Mouse (Mus musculus) heart, adult 8-10 months (tissue): Measurements from ENCODE around the gene Surf2. TPM values are rescaled to one million over a fixed set of nuclear protein-coding genes. Genes with fewer than 3 reads are reported as not detected.

ENCODE experiments used
- DNase-seq: peaks from one replicate; pipeline ENCODE4 v3.0.0; 2022; ENCODE audit warnings: low spot score
- total RNA-seq, 4 experiments: library from RNA; stranded (reverse); gene quantifications; 2 replicates each; pipeline ENCODE4 v1.2.4; 2022

The Surf2 gene
- total RNA-seq, 4 experiments from 2014 or later, result 15.0 to 21.4 (median 17.0) TPM

- no peak for DNase-seq
Observed at GRCm38 (mm10) chr2:26914148-26914941, 1.8 kb upstream of the Surf2 start.

DNA sequence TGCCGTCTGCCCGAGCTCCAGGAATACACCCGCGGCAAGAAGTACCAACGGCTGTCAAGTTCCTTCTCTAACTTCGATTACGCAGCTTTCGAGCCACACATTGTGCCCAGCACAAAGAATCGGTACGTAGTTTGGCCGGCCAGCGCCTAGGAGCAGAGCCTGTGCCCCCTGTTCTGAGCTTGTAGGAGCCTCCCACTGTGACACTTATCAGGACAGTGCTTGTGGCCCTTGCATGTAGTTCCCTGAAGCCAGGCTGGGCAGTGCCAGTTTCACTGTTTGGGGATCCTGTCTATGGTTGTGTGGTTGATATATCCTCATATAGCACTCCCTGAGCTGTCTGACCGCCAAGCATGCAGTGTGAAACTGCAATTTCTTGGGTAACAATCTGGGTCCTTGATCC is 571 bp downstream of the Surf2 start:
- DNase-seq, result no peak

DNA sequence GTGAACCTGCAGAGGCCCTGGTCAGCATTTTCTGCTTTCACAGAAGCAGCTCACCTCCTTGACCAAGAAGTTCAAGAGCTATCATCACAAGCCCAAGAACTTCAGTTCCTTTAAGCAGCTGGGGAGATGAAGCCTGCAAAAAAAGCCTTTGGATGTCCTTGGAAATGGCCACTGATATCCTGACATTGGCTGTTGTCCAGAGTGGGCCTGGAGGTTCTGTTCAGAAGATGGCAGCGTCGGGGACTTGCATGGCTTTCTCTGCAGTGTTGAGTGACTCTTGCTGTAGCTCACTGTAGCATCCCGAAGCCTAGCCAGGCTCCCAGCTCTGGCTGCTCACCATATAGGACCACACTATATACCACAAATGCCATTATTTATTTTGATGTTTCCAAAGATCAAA is 3.5 kb downstream of the Surf2 start:
- DNase-seq, result no peak

- DNase-seq, result no peak
Observed at GRCm38 (mm10) chr2:26920190-26920855, 4.2 kb downstream of the Surf2 start.

GRCm38 (mm10) chr2:26921784-26922183 is 5.6 kb downstream of the Surf2 start:
- no peak for DNase-seq

- no peak for DNase-seq
Observed at GRCm38 (mm10) chr2:26927745-26928476, 11.7 kb downstream of the Surf2 start.

GRCm38 (mm10) chr2:26930390-26930789 is 14.2 kb downstream of the Surf2 start:
- DNase-seq, result peak; percentile 58

GRCm38 (mm10) chr2:26932473-26933303 is 16.5 kb downstream of the Surf2 start:
- no peak for DNase-seq

- DNase-seq, result peak; percentile 81
Observed at GRCm38 (mm10) chr2:26933304-26934055, 17.3 kb downstream of the Surf2 start, which contains the start of the genes Surf4 and Stkld1. TSS of gene Surf4 (minus strand) at chr2:26933928. TSS of gene Stkld1 (plus strand) at chr2:26934047.

DNA sequence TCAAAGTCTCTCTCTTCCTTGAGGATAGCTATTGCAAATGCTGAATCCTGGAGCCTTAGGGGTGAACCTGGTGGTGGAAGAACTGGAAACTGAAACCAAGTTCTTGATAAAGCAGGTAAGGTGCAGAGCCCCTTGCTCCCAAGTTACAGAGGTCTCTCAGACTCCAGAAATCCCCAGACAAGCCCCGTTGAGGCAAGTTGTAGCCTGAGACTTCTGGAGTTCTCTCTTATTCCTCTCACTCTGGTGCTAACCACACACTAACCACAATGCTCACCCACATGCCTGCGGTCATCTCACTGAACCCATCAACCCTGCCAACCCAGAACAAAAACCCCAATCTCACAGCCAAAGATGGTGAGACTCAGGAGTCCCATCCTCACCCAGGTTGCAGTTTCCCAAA is 19.1 kb downstream of the Surf2 start:
- no peak for DNase-seq

DNA sequence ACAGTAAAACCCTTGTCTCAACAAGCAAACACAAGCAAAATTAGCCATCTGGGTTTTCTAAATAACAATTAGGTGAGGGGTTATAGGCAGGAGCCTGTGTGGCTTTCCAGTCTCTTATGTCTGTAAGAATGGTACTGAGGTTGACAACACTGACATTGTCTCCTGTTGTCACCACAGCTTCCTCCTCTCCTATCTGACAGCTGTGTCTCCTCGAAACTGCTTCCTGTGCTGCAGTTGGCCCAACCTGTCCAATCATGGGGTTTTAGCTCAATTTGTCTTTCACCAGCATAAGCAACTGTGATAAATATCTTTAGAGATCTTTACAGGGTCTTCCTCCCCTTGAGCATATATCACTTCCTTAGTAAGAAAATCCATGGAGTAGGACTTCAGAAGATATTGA is 20.3 kb downstream of the Surf2 start:
- no peak for DNase-seq

DNA sequence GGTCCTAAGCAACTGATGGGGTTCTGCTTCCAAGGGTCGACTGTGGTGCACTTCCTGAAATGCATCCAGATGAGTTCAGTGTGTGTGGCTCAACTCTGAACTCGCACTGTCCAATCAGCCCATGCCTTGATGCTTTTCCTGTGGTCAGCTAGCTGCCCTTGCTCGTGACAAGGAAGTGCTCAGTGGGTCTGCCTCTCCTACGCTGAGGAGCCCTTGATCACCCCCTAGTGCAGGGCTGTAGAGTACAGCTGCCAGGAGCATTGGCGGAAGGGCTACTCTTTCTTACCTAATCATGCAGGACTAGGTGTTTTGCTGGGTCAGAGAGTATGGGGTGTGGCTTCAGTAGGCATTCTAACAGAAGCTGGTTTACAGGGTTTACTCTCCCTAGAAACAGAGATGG is 25.4 kb downstream of the Surf2 start:
- DNase-seq, result no peak

DNA sequence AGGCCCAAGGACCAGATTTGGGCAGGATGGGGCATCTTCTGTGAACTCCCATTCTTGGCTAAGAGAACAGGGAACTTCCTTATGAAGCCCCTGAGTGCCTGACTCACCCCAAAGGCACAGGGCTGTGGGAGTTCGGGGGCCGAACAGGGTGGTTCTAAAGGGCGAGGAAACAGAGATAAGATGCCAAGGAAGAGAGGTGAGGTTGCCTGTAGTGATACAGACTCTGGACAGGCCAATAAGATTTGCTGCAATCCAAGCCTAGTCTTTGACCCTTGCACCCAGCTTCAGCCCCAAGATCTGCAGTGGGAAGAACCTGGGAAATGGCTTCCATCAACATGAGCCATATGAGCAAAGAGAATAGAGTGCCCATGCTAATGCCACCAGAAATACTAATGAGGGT is 27.1 kb downstream of the Surf2 start:
- no peak for DNase-seq

DNA sequence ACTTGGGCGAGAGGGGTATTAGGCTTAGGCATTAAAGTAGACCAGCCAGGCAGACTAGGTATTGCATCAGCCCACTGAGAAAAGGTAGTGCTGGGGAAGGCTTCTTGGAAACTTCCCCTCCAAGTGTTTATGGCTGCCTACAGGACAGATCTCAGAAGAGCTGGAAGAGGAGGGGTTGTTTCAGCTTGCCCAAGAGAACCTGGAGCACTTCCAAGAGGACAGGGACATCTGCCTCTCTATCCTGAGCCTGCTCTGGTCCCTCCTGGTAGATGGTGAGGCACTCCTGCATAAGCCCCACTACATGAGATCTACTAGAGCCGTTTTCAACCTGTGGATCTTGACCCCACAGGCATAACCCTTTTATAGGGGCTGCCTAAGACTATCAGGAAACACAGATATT is 34.2 kb downstream of the Surf2 start:
- DNase-seq, result no peak

GRCm38 (mm10) chr2:26951346-26951905 is 35.3 kb downstream of the Surf2 start:
- no peak for DNase-seq

- no peak for DNase-seq
Observed at GRCm38 (mm10) chr2:26952193-26952592, 36.0 kb downstream of the Surf2 start.

DNA sequence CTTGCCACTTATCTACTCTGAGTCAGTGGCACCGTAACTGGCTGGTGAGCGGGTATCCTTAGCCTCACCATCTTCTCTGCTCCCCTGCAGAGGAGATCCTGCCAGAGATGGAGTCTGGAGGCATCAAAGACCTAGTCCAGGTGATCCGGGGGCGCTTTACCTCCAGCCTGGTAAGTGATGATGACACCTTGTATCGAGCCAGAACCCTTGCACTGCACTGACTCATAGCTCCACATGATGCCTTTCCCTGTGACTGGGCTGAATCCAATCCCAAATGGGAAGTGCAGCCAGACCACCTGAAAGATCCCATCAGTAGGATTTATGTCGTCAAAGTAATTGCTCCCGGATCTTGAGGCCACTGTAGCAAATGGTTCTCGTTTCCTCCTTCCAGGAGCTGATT is 36.7 kb downstream of the Surf2 start:
- DNase-seq, result no peak

DNA sequence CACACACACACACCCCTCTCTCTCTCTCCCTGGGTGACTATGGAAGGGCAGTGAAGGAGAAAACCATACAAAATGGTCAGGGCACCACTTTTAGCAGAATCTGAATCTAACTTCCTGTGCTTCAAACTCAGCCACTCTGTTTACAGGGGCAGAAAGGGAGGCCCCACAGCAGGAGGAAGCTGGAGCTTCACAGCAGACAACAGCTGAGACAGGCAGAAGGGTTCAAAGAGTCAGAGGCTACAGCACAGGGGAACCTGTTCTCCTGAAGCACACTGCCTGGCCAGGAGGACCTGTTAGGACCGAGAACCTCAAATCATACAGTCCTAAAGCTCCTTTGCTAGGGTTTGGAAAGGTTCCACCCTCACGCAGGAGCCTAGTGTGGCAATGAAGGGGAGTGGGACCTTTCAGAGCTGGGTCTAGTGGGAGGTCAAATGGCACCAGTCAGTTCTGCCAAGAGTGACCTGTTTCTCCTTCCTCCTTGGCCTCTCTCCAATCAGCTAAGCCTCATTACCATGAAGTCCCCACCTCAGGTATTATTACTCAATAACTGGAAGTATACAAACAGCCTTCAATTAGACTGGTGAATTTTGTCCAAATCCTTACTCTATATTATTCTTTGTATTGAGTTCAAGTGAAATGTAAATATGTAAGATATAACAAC is 38.7 kb downstream of the Surf2 start:
- no peak for DNase-seq

GRCm38 (mm10) chr2:26956811-26957487 is 40.8 kb downstream of the Surf2 start:
- no peak for DNase-seq
